Mouse (Mus musculus) heart, adult 2 months (tissue): ENCODE data around the gene Prr15l. TPM values are rescaled to one million over a fixed set of nuclear protein-coding genes. Genes with fewer than 3 reads are reported as not detected.

Source experiments
- DNase-seq, 2 experiments: peaks; one replicate each; pipeline ENCODE4 v3.0.0; 2021
- H3K27ac ChIP-seq: fragments of 200-600 bp; 2 replicates; pipeline ENCODE4 v1.8.1; 2022
- H3K27me3 ChIP-seq: fragments of 200-500 bp; 2 replicates; pipeline ENCODE4 v1.6.1; 2012; ENCODE audit warnings: mild to moderate bottlenecking, low read length, inconsistent platforms, mixed read lengths; ENCODE audit not compliant: control insufficient read depth, insufficient read depth
- H3K36me3 ChIP-seq: fragments of 200-500 bp; 2 replicates; pipeline ENCODE4 v1.6.1; 2012; ENCODE audit warnings: low read length, inconsistent platforms; ENCODE audit not compliant: control insufficient read depth, insufficient read depth
- H3K4me1 ChIP-seq: fragments of 200-500 bp; 2 replicates; pipeline ENCODE4 v1.6.1; 2011; ENCODE audit warnings: low read length; ENCODE audit not compliant: control insufficient read depth, insufficient read depth
- H3K4me3 ChIP-seq: fragments of 200-600 bp; 2 replicates; pipeline ENCODE4 v1.8.1; 2022
- H3K79me2 ChIP-seq: fragments of 200-500 bp; replicated peaks from 2 replicates; pipeline ENCODE4 v1.6.1; 2012; ENCODE audit warnings: mild to moderate bottlenecking, inconsistent platforms, low read length, moderate library complexity, mixed read lengths; ENCODE audit not compliant: control insufficient read depth, insufficient read depth
- H3K9ac ChIP-seq: fragments of 200-500 bp; 2 replicates; pipeline ENCODE4 v1.6.1; 2012; ENCODE audit warnings: low read depth, mild to moderate bottlenecking, control low read depth, inconsistent platforms, low read length, mixed read lengths
- CTCF ChIP-seq: fragments of 200-600 bp; IDR thresholded peaks from 2 replicates; pipeline ENCODE4 v1.8.1; 2022; ENCODE audit warnings: antibody characterized with exemption, mild to moderate bottlenecking, moderate library complexity
- EP300 ChIP-seq: fragments of 200-500 bp; IDR thresholded peaks from 2 replicates; pipeline ENCODE4 v1.6.1; 2011; ENCODE audit warnings: low read depth, low read length, control low read depth; ENCODE audit not compliant: insufficient read depth
- POLR2A ChIP-seq: fragments of 200-500 bp; IDR thresholded peaks from 2 replicates; pipeline ENCODE4 v1.6.1; 2011; ENCODE audit warnings: mild to moderate bottlenecking, low read depth, low read length, control low read depth; ENCODE audit not compliant: insufficient read depth
- WGBS: fragments of 180-500 bp; shearing (Covaris S2); methylation state at CpG from one replicate; pipeline ENCODE4 v1.1.7; 2018; 5-methylcytosine and 5-hydroxymethylcytosine counted together
- intact Hi-C: fragments of 180-260 bp; cut with DNase I; formaldehyde crosslinking; loops from one replicate; pipeline ENCODE4 v1.15.1; 2025
- long read RNA-seq: library from polyadenylated mRNA; stranded (forward); transcript quantifications from one replicate; pipeline ENCODE4 v2.0.0, GENCODE M21; 2021
- polyA plus RNA-seq: library from polyadenylated mRNA; depleted of rRNA; stranded (reverse); fragments of >200 nt; gene quantifications from 2 replicates; pipeline ENCODE4 v1.2.3, GENCODE M21; 2012; rRNA removed
- total RNA-seq, 2 experiments: library from RNA; stranded (reverse); gene quantifications; 2 replicates each; pipeline ENCODE4 v1.2.3; 2021

Prr15l gene
- 1 to 10 TPM in 1 of 2 experiments, under 1 TPM in 1; 0.93 to 2.1 TPM for total RNA-seq
- 0.70 and 2.5 TPM in 2 replicates for polyA plus RNA-seq
- long read RNA-seq, partial matches to known transcripts: 0 of 1 reads
- long read RNA-seq, other reads (novel, unspliced or antisense): 0 of 1 reads

DNA sequence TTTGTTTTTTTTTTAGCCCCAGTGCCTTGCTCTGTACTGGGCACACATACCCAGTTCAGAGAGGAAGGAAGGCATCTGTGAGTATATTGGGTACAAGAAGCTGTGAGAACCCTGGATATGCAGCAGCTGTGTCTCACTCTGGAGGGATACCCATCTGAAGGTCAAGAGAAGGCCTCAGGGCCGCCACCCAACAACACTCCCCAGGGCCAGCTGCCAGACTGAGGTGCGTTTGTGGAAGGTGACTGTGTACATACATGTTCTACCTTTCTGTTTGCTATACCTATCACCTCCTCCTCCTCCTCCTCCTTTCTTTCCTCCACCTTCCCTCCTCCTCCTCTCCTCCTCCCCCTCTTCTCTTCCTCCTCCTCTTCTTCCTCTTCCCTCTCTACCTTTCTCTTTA, at the start of gene Prr15l:
Prr15l (plus strand) TSS at position 17 of the 400 bp plus-strand sequence.
- Histone ChIP-seq H3K4me3 (no peak within 1 kb of the TSS), H3K27ac (no peak within 1 kb of the TSS), H3K27me3 (peaks cover 3% of the 10 kb centered on the region; the same call in 1 of the 2 replicates), H3K79me2 (no peaks in the 10 kb centered on the region), H3K4me1 (no peaks in the 10 kb centered on the region), H3K9ac (no peak within 1 kb of the TSS), H3K36me3 (no peaks in the 10 kb centered on the region)
- WGBS: 59% methylated on average over 2 of the region's 2 CpGs
- intact Hi-C loops: no loop called here
- no peak for DNase-seq
- no peak for TF ChIP-seq CTCF
- no peak for TF ChIP-seq POLR2A
- TF ChIP-seq EP300: no peak

DNA sequence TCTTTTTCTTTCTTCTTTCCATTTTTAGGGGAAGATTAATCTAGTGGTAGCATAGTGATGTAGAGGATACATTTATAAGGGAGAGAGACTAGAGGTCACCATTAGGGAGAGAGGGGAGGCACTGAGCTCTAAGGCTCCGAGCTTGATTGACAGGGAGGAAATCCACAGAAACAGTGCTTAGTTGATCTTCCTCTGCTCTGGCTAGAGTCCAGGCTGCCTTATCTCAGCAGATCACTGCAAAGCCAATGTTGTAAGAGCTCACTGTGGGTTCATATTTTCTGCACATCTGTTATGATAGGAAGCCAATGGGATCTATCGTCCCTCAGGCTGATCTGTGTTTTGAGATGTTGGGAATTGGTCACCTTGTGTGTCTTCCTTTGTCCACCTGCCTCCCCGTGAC, 49.2 kb upstream of the Prr15l start:
- Histone ChIP-seq H3K27ac (no peak overlapping the region), H3K4me1 (no peaks in the 10 kb centered on the region), H3K4me3 (no peak overlapping the region), H3K36me3 (no peaks in the 10 kb centered on the region), H3K79me2 (no peaks in the 10 kb centered on the region), H3K27me3 (0 out of 2 replicates have a peak, but pooled peaks cover 2% of the 10 kb centered on the region), H3K9ac (no peak overlapping the region)
- DNase-seq: no peak
- intact Hi-C loops: no loop called here
- TF ChIP-seq POLR2A (no peak), EP300 (no peak), CTCF (no peak)
- WGBS: 53% methylated on average over 3 of the region's 3 CpGs

DNA sequence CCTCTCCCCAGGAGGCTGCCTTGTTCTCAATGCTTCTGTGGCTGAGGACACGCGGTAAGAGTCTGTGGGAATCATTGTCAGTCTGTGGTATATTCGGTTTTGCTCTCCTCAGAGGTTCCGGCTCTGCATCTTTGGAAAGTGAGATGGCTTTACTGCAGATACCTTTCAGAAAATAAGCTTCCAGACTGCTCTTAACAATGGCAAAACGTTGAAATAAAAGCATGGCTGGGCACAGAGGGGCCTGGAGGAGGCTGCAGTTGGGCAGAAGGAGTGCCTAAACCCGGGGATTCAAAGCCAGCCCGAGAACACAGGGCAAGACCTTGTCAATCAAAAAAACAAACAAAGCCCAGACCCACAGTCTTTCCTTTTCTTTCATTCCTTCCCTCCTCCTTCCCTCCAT, 48.5 kb upstream of the Prr15l start:
- intact Hi-C loops: no loop called here
- Histone ChIP-seq H3K4me3 (no peak overlapping the region), H3K36me3 (no peaks in the 10 kb centered on the region), H3K27ac (no peak overlapping the region), H3K79me2 (no peaks in the 10 kb centered on the region), H3K27me3 (0 out of 2 replicates have a peak, but pooled peaks cover 2% of the 10 kb centered on the region), H3K9ac (no peak overlapping the region), H3K4me1 (no peaks in the 10 kb centered on the region)
- no peak for TF ChIP-seq CTCF
- TF ChIP-seq POLR2A: no peak
- TF ChIP-seq EP300: no peak
- no peak for DNase-seq
- 59% methylated on average over 7 of the region's 7 CpGs for WGBS

DNA sequence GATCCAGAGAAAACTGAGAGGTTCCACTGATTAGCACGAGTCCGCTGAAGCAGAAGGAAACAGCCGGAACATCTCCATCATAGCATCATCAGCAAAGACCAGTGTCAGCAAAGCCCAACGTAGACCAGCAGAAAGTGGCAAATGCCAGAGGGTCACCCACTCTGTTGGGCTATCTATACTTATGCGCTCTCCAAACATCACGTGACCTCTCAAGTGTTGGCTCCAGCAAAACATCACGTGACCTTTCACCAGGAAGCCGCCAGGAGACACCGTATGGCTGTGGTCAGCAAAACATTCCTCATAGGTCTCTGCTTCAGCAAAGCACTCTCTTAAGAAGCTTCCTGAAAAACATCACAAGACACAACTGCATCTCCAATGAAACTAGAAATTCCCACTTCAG, 47.6 kb upstream of the Prr15l start:
- 0 out of 2 replicates have a peak, but pooled peaks cover 2% of the 10 kb centered on the region for H3K27me3 ChIP-seq
- H3K27ac ChIP-seq: no peak overlapping the region
- DNase-seq: no peak
- H3K36me3 ChIP-seq: no peaks in the 10 kb centered on the region
- no peaks in the 10 kb centered on the region for H3K4me1 ChIP-seq
- H3K4me3 ChIP-seq: no peak overlapping the region
- H3K79me2 ChIP-seq: no peaks in the 10 kb centered on the region
- intact Hi-C loops: no loop called here
- TF ChIP-seq EP300 (no peak), POLR2A (no peak), CTCF (no peak)
- WGBS: 48% methylated on average over 9 of the region's 9 CpGs
- H3K9ac ChIP-seq: no peak overlapping the region

- no peak for DNase-seq
- Histone ChIP-seq H3K36me3 (no peaks in the 10 kb centered on the region), H3K4me3 (no peak overlapping the region), H3K4me1 (no peaks in the 10 kb centered on the region), H3K79me2 (no peaks in the 10 kb centered on the region), H3K9ac (no peak overlapping the region), H3K27me3 (no peaks in the 10 kb centered on the region), H3K27ac (no peak overlapping the region)
- TF ChIP-seq POLR2A (no peak), CTCF (no peak), EP300 (no peak)
- 84% methylated on average over 5 of the region's 5 CpGs for WGBS
- intact Hi-C loops: no loop called here
Observed at GRCm38 (mm10) chr11:96885901-96886340, 42.0 kb upstream of the Prr15l start.

- Histone ChIP-seq H3K27ac (no peak overlapping the region), H3K4me1 (no peaks in the 10 kb centered on the region), H3K9ac (no peak overlapping the region), H3K79me2 (no peaks in the 10 kb centered on the region), H3K36me3 (no peaks in the 10 kb centered on the region), H3K4me3 (no peak overlapping the region), H3K27me3 (no peaks in the 10 kb centered on the region)
- WGBS: 48% methylated on average over 8 of the region's 8 CpGs
- TF ChIP-seq POLR2A (no peak), CTCF (no peak), EP300 (no peak)
- intact Hi-C loops: no loop called here
- DNase-seq: no peak
Observed at GRCm38 (mm10) chr11:96886942-96887546, 40.9 kb upstream of the Prr15l start.
